Mouse (Mus musculus) thymus, postnatal 4 days (tissue): ENCODE results near the gene Elfn1.

ENCODE experiments used
- DNase-seq: peaks from one replicate; pipeline ENCODE4 v3.0.0; 2021

The Elfn1 gene

DNA sequence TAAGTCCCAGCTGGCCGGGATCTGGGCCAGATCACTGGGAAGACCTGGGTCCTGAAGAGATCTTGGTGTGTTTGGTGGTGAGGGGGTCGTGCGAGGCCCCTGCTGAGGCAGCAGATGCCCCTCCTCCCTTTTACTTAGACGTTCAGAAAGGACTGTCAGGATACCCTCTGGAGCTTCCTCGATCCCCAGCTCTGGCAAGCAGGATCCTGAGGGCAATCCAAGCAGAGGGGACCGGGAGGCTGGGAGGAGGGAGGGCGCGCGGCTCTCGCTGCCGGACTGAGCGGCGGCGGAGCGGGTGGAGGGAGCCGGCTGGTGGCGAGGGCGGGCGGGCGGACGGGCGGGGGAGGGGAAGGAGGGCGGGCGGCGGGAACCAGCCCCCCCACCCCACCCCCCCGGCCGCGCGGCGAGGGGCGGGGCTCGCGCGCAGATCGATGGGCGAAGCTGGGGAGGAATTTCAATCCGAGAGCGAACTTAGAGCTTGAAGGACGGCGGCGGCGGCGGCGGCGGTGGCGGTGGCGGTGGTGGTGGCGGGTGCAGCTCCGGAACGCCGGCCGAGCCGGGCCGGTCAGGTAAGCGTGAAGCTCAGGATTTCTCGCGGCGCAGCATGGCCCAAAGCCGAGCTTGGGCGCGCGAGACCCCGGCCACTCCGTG, 4.5 kb downstream of the Elfn1 start:
- DNase-seq: peak; percentile 39

- DNase-seq: no peak
These were observed 13.9 kb downstream of the Elfn1 start for GRCm38 (mm10) chr5:139921666-139922065.

GRCm38 (mm10) chr5:139923867-139924266, 16.1 kb downstream of the Elfn1 start:
- no peak for DNase-seq

- DNase-seq: no peak
These were observed 22.4 kb downstream of the Elfn1 start for GRCm38 (mm10) chr5:139930102-139930501.

DNA sequence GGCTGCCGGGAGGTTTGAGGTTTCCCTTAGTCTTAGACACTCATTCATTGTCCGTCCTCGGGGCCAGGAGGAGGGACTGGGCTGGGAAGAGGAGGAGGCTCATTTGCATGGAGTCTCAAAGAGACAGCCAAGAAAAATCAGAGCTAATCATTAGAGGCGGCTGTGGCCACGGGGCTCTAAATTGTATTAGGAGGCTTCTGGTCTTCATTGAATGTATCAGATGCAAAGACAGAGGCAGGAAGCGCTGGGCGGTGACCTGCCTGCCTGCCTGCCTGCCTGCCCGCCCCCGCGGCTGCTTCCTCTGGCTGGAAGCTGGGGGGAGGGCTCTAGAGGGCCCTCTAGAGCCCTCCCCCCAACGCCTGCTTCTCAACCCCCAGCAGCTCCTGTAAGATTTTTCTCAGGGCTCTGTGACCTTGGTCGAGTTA, 23.2 kb downstream of the Elfn1 start:
- peak; percentile 68 for DNase-seq

DNA sequence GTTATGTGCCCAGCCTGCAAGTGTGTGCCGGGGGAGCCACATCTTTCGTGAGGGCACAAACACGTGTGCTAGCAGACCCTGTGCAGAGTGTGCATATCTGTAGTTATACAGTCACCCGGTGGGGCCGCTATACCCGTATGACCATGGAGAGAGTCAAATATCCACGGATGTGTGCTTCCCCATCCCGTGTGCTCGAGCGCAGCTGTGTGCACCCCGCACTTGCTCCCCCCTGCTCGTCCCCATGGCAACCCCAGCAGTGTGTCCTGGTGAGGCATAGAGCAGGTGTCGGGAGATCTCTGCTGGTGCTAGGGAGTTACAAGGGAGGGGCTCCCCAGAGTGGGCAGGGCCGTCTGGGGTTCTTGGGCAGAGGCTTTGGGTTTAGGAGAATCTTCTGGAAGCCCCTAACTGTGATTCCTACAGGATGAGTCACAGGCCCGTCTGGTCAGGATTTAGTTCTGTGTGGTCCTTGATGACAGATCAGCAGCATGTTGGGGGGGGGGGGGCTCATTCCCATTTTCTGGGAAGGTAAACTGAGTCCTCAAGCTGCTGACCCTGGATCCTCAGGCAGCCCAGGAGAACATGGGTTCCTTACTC, 24.3 kb downstream of the Elfn1 start:
- peak; percentile 61 for DNase-seq

GRCm38 (mm10) chr5:139932595-139933271, 25.0 kb downstream of the Elfn1 start:
- DNase-seq: peak; percentile 81

GRCm38 (mm10) chr5:139933476-139933875, 25.7 kb downstream of the Elfn1 start:
- DNase-seq: peak; percentile 80

DNA sequence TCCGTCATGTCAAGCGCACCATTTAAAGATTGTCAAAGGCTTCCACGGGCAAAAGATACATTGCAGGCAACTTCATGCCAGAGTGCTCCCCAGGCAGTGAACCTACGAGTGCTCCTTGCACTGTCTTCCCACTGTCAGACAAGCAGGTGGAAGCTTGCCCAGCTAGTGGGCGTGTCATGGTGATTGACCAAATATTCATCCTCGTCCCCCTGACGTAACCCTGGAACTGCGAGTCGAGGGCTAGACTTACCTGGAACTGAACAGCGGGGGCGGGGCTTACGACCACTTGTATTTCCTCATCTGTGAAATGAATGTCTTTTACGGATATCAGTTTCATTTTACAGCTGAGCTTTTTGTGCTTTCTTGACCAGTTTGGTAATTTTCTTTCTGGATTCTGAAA, 28.7 kb downstream of the Elfn1 start:
- no peak for DNase-seq

DNA sequence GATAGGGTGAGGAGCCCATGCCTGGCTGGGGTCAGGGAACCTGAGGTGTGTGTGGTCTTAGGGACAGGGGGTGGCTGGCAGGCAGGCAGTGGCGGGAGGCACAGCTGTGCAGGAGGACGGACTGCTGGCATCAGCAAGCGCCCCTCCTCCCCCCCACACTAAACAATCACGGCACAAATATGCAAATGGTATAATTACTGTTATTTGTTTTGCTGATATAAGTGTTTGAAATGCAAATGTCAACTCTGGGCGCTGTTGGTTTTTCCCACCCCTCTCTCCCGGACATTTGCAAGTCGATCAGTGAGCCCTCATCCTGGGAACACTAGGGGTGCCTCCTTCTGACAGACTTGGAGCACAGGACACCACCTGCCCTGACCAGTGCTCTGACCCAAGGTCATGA, 37.0 kb downstream of the Elfn1 start:
- no peak for DNase-seq

DNA sequence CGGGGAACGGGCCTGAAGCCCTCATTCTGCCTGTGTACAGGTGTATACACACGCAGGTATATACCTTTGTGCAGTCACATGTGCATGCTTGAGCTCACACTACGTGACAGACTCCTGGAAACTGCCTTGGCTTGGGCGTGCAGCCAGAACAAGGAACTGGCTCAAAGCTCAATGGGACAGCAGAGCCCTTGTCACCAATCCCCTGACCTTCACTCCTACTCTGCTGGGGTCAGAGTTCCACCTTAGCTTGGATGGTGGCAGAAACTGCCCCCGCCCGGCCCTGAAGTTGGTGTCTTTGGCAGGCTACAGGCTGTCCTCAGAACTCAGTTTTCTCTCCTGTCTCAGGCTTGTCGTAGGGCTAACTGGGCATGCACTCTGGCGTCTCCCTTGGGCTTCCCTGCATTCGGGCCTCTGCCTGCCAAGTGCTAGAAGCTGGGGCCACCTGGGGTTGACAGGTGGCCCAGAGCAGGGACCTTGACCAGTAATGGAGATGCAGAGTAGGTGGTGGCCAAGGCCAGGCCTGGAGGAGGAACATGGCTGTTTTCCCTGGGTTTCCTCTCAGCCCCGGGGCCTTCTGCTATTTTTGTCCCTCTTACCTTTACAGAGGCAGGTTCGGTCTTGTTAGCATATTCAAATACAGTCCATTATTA, 38.1 kb downstream of the Elfn1 start:
- DNase-seq: no peak

DNA sequence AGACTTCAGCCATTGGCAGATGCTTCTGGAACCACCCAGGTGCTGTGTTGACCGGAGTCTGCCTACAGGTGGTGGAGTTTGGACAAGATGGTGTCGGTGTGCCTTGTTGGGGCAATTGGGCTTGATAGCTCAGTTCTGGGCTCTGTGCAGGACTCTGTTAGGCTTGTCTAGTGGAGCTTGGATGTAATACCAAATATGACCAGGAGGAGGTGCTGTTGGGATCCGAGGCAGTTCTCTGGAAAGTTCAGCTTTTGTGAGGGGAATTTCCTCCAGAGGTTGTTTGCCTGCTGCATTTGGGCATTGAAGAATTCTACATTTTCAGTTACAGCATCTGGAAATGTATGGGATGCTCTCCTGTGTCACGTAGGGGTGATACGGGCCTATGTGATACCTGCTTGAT, 39.7 kb downstream of the Elfn1 start:
- peak; percentile 62 for DNase-seq

DNA sequence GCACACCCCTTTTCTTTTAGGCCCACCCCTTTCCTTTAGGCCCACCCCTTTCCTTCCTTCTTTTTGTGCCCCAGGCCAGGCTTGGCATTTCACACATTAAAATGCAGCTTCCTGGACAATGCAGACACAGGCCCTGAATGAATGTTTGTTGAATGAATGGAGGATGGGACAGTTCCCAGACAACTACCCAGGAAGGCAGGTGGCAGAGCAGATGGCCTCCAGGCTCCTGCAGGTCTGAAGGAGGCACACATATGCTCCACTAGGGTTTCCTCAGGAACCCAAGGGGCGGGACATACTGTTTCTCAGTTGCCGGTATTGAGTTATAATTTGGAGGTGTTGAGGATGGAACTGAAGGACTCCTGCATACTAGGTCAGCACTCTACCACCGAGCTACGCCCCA, 40.8 kb downstream of the Elfn1 start:
- no peak for DNase-seq

GRCm38 (mm10) chr5:139949363-139949762, 41.6 kb downstream of the Elfn1 start:
- no peak for DNase-seq

GRCm38 (mm10) chr5:139949975-139950578, 42.3 kb downstream of the Elfn1 start:
- DNase-seq: no peak

DNA sequence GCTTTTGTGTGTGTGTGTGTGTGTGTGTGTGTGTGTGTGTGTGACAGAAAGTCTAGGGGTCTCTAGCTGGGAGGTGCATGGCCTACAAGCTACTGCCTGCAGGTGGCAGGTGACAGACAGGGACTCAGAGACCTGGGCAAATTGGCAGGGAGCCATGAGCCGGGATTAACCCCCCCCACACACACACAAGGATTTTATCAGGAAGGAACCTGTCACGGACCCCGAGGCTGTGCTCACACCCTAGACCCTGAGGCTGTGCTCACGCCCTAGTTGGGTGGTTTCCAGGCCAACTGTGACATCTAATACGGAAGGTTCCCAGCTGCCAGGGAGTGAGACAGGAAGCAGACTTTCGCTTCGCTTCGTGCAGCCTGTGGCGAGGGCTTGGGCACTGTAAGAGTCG, 49.1 kb downstream of the Elfn1 start:
- DNase-seq: peak; percentile 48

DNA sequence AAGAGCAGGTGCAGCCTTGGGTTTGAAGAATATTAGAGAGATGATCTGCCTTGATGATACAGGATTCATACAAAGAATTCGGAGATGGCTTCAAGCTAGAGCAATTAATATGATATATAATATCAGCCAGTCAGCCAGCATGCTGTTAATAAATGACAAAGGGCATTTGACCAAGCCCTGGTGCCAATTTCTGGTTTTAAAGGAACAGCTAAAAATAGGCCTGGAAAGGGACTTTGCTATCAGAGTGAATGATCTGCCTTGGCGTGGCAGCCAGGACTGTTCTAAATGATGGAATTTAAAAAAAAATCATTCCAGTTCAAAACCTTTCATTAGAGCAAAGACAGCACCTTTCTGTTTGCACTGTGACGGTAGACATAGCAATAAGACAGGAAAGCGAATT, 52.0 kb downstream of the Elfn1 start:
- no peak for DNase-seq

DNA sequence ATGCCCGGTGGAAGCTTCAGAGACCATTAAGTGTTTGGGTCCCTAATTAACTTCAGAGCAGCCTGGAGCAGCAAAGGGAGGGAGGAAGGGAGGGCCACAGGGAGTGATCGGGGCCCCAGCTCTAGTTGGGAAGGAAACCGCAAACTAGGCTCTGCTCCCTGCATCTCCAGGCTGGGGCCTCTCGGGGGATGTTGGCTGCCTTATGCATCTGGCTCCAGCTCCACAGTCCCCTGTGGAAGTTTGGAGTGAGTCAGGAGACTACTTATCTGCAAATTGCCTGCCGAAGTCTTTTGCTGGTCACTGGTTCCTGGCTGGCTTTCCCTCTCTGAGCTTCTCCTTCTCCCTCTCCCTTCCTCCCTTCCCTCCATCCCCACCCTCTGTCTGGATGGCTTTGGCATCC, 56.6 kb downstream of the Elfn1 start:
- DNase-seq: no peak

DNA sequence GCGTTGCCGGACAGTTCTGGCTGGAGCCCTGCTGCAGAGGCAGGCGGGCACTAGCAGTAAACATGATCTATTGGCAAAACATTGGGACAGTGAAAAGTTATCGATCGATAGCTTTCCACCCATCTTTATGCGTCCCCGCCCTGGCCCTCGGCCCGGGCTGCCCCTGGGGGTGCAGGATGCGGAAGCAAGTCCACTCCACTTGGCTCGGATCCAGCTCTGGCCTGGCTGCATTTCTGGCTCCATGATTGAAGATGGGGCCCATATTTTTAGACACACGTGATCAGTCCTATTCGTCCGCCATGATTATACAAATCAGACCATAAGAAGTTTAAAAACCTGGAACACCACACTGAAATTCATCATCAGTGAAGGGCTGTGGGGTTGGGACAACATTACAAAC, 57.9 kb downstream of the Elfn1 start:
- no peak for DNase-seq

DNA sequence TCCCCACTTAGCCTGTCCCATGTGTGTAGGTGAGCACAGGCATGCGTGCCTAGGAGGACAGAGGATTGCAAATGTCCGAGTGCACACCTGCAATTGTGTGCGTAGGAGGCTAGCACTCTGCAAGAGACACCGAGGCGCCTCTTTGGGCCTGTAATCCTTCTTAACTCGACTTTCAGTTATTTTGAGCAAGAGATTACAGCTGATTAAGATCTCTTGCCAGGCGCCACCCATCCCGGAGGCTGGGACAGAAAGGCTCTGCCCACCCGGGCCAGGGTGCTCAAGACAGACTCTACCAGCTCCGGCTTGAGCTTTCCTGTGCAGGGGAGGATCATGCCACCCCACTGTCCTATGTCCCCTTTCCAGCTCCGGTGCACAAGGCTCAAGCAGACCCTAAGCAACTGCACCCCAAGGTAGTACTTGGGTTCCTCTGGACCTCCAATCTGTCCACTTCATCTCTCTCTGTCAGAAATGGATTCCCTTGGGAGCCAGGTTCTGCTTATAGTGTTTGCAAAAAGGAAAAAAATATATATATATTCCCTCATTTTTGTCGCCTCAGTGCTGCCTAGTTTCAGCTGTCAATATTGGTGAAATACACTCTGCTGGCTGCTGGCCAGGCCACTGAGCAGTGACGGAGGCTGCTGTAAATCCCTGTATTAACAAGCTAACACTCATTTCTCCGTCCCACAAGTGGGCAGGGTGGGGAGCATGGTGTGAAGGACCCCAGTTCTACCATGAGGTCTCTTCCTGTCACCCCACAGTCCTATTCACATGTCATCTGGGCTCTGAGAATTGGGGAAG, 61.6 kb downstream of the Elfn1 start:
- no peak for DNase-seq

DNA sequence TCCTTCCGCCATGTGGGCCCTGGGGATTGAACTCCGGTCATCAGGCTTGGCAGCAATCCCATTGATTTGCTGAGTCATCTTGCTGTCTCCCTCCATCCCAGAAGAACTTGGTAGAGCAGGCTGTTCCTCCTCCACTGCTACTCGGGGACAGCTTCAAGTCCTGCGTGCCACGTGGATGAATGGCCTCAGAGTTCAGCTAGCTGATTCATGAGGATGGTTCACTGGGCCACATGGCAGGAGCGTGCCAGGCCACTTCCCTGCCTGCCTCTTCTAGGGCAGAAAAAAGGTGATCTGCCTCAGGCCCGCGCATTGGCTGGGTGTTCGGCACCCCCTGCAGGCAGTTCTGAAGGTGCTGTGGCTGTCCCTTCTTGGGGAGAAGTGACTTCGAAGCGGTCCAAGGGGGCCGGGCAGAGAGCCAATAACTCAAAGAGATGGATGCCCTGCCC, 62.5 kb downstream of the Elfn1 start:
- peak; percentile 53 for DNase-seq

DNA sequence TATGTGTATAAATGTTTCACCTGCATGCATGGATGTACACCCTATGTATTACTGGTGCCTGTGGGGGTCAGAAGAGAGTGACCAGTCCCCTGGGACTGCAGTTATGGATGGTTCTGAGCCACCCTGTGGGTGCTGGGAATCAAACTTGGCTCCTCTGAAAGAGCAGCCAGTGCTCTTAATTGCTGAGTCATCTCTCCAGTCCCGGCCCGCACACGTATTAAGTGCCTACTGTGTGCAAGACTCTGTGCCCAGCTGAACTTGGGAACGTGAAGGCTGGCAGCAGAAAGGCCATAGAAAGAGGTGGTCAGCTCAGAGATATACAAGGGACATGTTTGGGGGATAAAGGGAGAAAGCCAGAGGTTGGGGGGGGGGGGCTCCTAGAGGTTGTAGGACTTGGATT, 68.8 kb downstream of the Elfn1 start:
- no peak for DNase-seq

- no peak for DNase-seq
These were observed 69.7 kb downstream of the Elfn1 start for GRCm38 (mm10) chr5:139977476-139977875.
